Mouse (Mus musculus) CH12.LX (cell line): ENCODE measurements around the gene Pmvk.

Experiments used
- CTCF ChIP-seq, 2 experiments: IDR thresholded peaks in 1 of 2; conservative IDR thresholded peaks in 1 of 2; 2 replicates each; pipeline ENCODE4 v1.5.1; 2011 to 2012; ENCODE audit warnings: low read depth in 2 of 2, low read length in 2 of 2, improper control_type of control experiment in 1 of 2, inconsistent platforms in 1 of 2, mild to moderate bottlenecking in 1 of 2, moderate library complexity in 1 of 2
- HCFC1 ChIP-seq: IDR thresholded peaks from 2 replicates; pipeline ENCODE4 v1.6.1; 2012; ENCODE audit warnings: low read depth, mild to moderate bottlenecking, inconsistent platforms, low read length, improper control_type of control experiment
- POLR2A ChIP-seq: IDR thresholded peaks from 2 replicates; pipeline ENCODE4 v1.6.1; 2011; ENCODE audit warnings: low read depth, mild to moderate bottlenecking, improper control_type of control experiment, low read length
- USF1 ChIP-seq: IDR thresholded peaks from 2 replicates; pipeline ENCODE4 v1.6.1; 2014; ENCODE audit warnings: low read depth, mild to moderate bottlenecking, inconsistent platforms, low read length, improper control_type of control experiment
- USF2 ChIP-seq: conservative IDR thresholded peaks from 2 replicates; pipeline ENCODE4 v1.6.1; 2011; ENCODE audit warnings: low read depth, low read length, improper control_type of control experiment

DNA sequence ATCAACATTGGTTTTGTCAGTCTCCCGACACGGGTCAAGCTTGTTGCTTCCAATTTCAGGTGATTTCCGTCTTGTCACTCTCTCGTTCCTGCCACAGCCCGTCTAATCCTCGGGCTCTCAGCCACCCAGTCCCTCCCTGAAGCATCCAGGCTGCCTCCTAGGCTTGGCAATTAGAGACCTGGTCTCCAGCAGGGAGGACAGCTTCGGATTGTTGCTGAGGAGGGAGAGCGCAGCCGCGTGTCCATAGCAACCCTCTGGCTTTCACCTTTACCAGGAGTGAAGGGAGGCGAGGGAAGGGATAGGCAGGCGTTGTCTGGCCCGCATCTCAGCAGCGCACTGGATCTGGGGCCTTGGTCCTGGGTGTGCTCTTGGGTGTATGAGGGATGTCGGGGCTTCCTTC lies 57.1 kb downstream of the Pmvk start:
- TF ChIP-seq USF1 = no peak
- no peak for TF ChIP-seq USF2
- no peak for TF ChIP-seq HCFC1
- TF ChIP-seq POLR2A = no peak
- no peak for TF ChIP-seq CTCF (conservative IDR thresholded peaks at IDR 0.05 in 1 of 2, IDR thresholded peaks at IDR 0.05 in 1 of 2; ENCODE audit: low read depth in 2 of 2, low read length in 2 of 2)
